In the genomic region with DNA sequence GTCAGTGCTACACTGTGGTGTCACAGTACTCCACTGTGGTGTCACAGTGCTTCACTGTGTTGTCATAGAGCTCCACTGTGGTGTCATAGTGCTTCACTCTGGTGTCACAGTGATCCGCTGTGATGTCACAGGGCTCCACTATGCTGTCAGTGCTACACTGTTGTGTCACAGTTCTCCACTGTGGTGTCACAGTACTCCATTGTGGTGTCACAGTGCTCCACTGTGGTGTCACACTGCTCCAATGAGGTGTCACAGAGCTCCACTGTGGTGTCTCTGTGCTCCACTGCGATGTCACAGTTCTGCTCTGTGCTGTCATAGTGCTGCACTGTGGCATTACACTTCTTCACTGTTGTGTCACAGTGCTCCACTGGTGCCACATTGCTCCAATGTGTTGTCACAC, we compare ENCODE assay signal across 13 mouse cellular contexts.
A peak's percentile ranks its signal among the peaks of the same experiment; 100 is the strongest.
DNase-seq lines count a peak whose midpoint lies in the region; ATAC-seq and TF ChIP-seq lines count a peak whose summit lies in the region.
"Had no signal": no experiment of that assay in that cellular context is flagged by ENCODE, and none has a peak within 500 bp of the region (broad histone marks: within the 10 kb centered on the region; RNA-seq: fewer than 3 reads in every experiment).

No protein-coding gene starts in this region.

- no peak overlapping the region for H3K4me2 ChIP-seq in forebrain, embryonic 11.5 days (ENCODE audit: low read depth, low read length, severe bottlenecking)
- no peak overlapping the region for H3K4me2 ChIP-seq in forebrain, embryonic 14.5 days (ENCODE audit: low read length)
- H3K4me2 ChIP-seq in kidney, postnatal 0 days (ENCODE audit: low read length): no peak overlapping the region
- H3K4me2 ChIP-seq in midbrain, embryonic 13.5 days (replicated peaks): no peak overlapping the region
- H3K4me2 ChIP-seq: stomach, embryonic 15.5 days had no signal

- peak; percentile 26; the same call in 1 of the 2 replicates for ATAC-seq in forebrain, embryonic 11.5 days (replicated peaks; ENCODE audit: low FRiP score)
- ATAC-seq in forebrain, embryonic 14.5 days: no peak
- 0 out of 2 replicates have a peak, but pooled peaks have one; percentile 29 for ATAC-seq in kidney, postnatal 0 days (replicated peaks; ENCODE audit: low FRiP score, low read depth)
- 0 out of 2 replicates have a peak, but pooled peaks have one; percentile 32 for ATAC-seq in erythroid progenitor cell, adult 5-6 weeks (replicated peaks; ENCODE audit: low FRiP score, poor library complexity, severe bottlenecking)
- ATAC-seq in midbrain, embryonic 13.5 days: 0 out of 2 replicates have a peak, but pooled peaks have one; percentile 28

- peaks cover 52% of the 10 kb centered on the region for H3K9me3 ChIP-seq in forebrain, embryonic 11.5 days (ENCODE audit: control insufficient read depth, low read length)
- H3K9me3 ChIP-seq in forebrain, embryonic 14.5 days (replicated peaks; ENCODE audit: control insufficient read depth, low read length): peaks cover 48% of the 10 kb centered on the region; the same call in 1 of the 2 replicates
- peaks cover 13% of the 10 kb centered on the region; the same call in 1 of the 2 replicates for H3K9me3 ChIP-seq in kidney, postnatal 0 days (replicated peaks; ENCODE audit: low read length)
- peaks cover 78% of the 10 kb centered on the region for H3K9me3 ChIP-seq in midbrain, embryonic 13.5 days
- H3K9me3 ChIP-seq: stomach, embryonic 15.5 days had no signal

- TF ChIP-seq POLR2A in kidney, adult 2 months (IDR thresholded peaks at IDR 0.05; ENCODE audit: low read depth, low read length): no peak

- H3K27me3 ChIP-seq in forebrain, embryonic 11.5 days (ENCODE audit: control insufficient read depth, insufficient read depth, low read length): no peaks in the 10 kb centered on the region
- H3K27me3 ChIP-seq in forebrain, embryonic 14.5 days (replicated peaks; ENCODE audit: control insufficient read depth, insufficient read depth, low read length): no peaks in the 10 kb centered on the region
- no peaks in the 10 kb centered on the region for H3K27me3 ChIP-seq in kidney, postnatal 0 days (ENCODE audit: insufficient read depth, low read length)
- H3K27me3 ChIP-seq in kidney, adult 2 months (replicated peaks; ENCODE audit: control insufficient read depth, insufficient read depth, low read length): no peaks in the 10 kb centered on the region
- H3K27me3 ChIP-seq in midbrain, embryonic 13.5 days: no peaks in the 10 kb centered on the region
- H3K27me3 ChIP-seq: stomach, embryonic 15.5 days had no signal

- H3K4me1 ChIP-seq in forebrain, embryonic 11.5 days (replicated peaks; ENCODE audit: control insufficient read depth, insufficient read depth, low read length): no peaks in the 10 kb centered on the region
- no peaks in the 10 kb centered on the region for H3K4me1 ChIP-seq in forebrain, embryonic 14.5 days (ENCODE audit: control insufficient read depth, insufficient read depth, low read length)
- no peaks in the 10 kb centered on the region for H3K4me1 ChIP-seq in kidney, postnatal 0 days (replicated peaks; ENCODE audit: insufficient read depth, low read length)
- no peaks in the 10 kb centered on the region for H3K4me1 ChIP-seq in kidney, adult 2 months (ENCODE audit: control insufficient read depth, insufficient read depth, low read length)
- no peaks in the 10 kb centered on the region for H3K4me1 ChIP-seq in midbrain, embryonic 13.5 days (replicated peaks)
- H3K4me1 ChIP-seq: stomach, embryonic 15.5 days had no signal

- no peak overlapping the region for H3K27ac ChIP-seq in forebrain, embryonic 11.5 days (ENCODE audit: low read depth, low read length)
- H3K27ac ChIP-seq in forebrain, embryonic 14.5 days (ENCODE audit: low read depth, low read length): no peak overlapping the region
- H3K27ac ChIP-seq in kidney, postnatal 0 days: no peak overlapping the region
- H3K27ac ChIP-seq in kidney, adult 2 months (ENCODE audit: insufficient read depth, low read depth, low read length): no peak overlapping the region
- H3K27ac ChIP-seq in midbrain, embryonic 13.5 days: no peak overlapping the region
- H3K27ac ChIP-seq: gastrocnemius, adult 2 months; macrophage; stomach, embryonic 15.5 days had no signal

- peaks cover 2% of the 10 kb centered on the region; the same call in 1 of the 2 replicates for H3K36me3 ChIP-seq in forebrain, embryonic 11.5 days (ENCODE audit: control insufficient read depth, insufficient read depth, low read length)
- H3K36me3 ChIP-seq in forebrain, embryonic 14.5 days (ENCODE audit: control insufficient read depth, insufficient read depth, low read length): no peaks in the 10 kb centered on the region
- no peaks in the 10 kb centered on the region for H3K36me3 ChIP-seq in kidney, postnatal 0 days (ENCODE audit: insufficient read depth, low read length)
- H3K36me3 ChIP-seq in kidney, adult 2 months (ENCODE audit: control insufficient read depth, insufficient read depth, low read length): no peaks in the 10 kb centered on the region
- H3K36me3 ChIP-seq in midbrain, embryonic 13.5 days: no peaks in the 10 kb centered on the region
- H3K36me3 ChIP-seq: stomach, embryonic 15.5 days had no signal

- no peak for DNase-seq in forebrain, embryonic 11.5 days (ENCODE audit: low spot score)
- DNase-seq in forebrain, embryonic 14.5 days (ENCODE audit: low spot score): no peak
- no peak for DNase-seq in kidney, postnatal 0 days (ENCODE audit: low spot score)
- no peak for DNase-seq in kidney, adult 2 months
- no peak for DNase-seq in cerebellum, postnatal 4 days (ENCODE audit: low spot score in 2 of 2)
- DNase-seq in embryo, embryonic 10.5 days (ENCODE audit: low spot score): no peak
- DNase-seq: gastrocnemius, adult 2 months; kidney, postnatal 10 days; retina, postnatal 1 day had no signal

- 68% methylated on average over 2 of the region's 2 CpGs for WGBS in forebrain, embryonic 11.5 days
- WGBS in forebrain, embryonic 14.5 days: 85% methylated on average over 2 of the region's 2 CpGs
- 73% methylated on average over 2 of the region's 2 CpGs for WGBS in kidney, postnatal 0 days
- 68% methylated on average over 2 of the region's 2 CpGs for WGBS in kidney, adult 2 months
- 57% methylated on average over 2 of the region's 2 CpGs for WGBS in midbrain, embryonic 13.5 days

- TF ChIP-seq CTCF in kidney, postnatal 0 days (IDR thresholded peaks at IDR 0.05; ENCODE audit: low read depth): no peak
- no peak for TF ChIP-seq CTCF in kidney, adult 2 months (conservative IDR thresholded peaks at IDR 0.05; ENCODE audit: insufficient read depth, insufficient read length, low read depth, low read length)

- no peak overlapping the region for H3K9ac ChIP-seq in forebrain, embryonic 11.5 days (ENCODE audit: low read length)
- no peak overlapping the region for H3K9ac ChIP-seq in forebrain, embryonic 14.5 days (ENCODE audit: low read length)
- H3K9ac ChIP-seq in kidney, postnatal 0 days (ENCODE audit: low read depth, low read length): no peak overlapping the region
- no peak overlapping the region for H3K9ac ChIP-seq in midbrain, embryonic 13.5 days (replicated peaks)
- H3K9ac ChIP-seq: stomach, embryonic 15.5 days had no signal

- no peak overlapping the region for H3K4me3 ChIP-seq in forebrain, embryonic 11.5 days (ENCODE audit: low read depth, low read length)
- H3K4me3 ChIP-seq in forebrain, embryonic 14.5 days (ENCODE audit: low read depth, low read length): no peak overlapping the region
- H3K4me3 ChIP-seq in kidney, postnatal 0 days (replicated peaks; ENCODE audit: low read depth, low read length): no peak overlapping the region
- H3K4me3 ChIP-seq in kidney, adult 2 months (ENCODE audit: insufficient read depth, low read depth, low read length): no peak overlapping the region
- no peak overlapping the region for H3K4me3 ChIP-seq in midbrain, embryonic 13.5 days (replicated peaks)
- H3K4me3 ChIP-seq: gastrocnemius, adult 2 months; stomach, embryonic 15.5 days had no signal
